Mouse (Mus musculus): ENCODE data around the gene Urb1. TPM values are rescaled to one million over a fixed set of nuclear protein-coding genes. Genes with fewer than 3 reads are reported as not detected.
"Not testable (repeated sequence)": the region's sequence is repeated elsewhere in the genome, so short reads cannot be mapped to it uniquely, and the experiment has no call there.

The Urb1 gene
- 1 to 10 TPM; 5.0 to 5.7 TPM for total RNA-seq (2021)
- long read RNA-seq, experiment 1, full-length matches to known transcripts: 2 of 3 reads
- long read RNA-seq, experiment 1, partial matches to known transcripts: 1 of 3 reads
- long read RNA-seq, experiment 1, other reads (novel, unspliced or antisense): 0 of 3 reads
- long read RNA-seq, experiment 2, partial matches to known transcripts: 1 of 2 reads
- long read RNA-seq, experiment 2, other reads (novel, unspliced or antisense): 1 of 2 reads

DNA sequence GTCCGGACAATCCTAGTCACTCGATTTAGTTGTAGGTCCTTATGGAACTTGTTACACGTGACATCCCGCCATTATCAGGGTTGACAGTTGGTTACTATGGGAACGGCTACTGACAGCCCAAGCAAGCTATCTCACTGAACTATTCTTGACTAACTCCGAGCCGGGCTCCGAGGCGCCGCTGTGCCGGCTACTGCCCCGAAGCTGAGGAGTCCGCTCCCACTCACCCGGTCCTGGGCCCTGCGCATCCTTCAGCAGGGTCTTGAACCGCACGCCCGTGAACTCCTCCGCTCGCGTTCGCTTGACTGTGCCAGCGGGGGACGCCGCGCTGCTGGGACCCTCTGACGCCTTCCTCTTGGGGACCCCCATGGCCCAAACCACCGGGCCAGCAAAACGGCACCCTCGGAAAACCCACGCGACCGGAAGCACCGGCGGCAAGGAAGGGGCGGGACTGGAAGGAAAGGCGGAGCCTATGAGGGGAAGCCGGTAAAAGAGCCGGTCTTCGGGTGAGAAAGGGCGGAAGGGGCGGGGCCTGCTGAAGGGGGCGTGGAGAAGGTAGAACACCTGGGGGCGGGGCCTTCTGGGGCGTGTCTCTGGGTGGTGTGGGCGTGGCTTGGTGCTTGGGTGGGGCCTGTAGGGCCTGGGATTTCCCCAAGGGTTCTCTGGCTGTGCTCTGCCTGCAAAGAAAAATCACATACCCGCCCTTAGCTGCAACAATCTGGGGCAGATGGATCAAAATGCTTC lies at the start of gene Urb1:
Urb1 (minus strand) TSS at position 439 of the 741 bp plus-strand sequence.
- peak; percentile 100 for DNase-seq

DNA sequence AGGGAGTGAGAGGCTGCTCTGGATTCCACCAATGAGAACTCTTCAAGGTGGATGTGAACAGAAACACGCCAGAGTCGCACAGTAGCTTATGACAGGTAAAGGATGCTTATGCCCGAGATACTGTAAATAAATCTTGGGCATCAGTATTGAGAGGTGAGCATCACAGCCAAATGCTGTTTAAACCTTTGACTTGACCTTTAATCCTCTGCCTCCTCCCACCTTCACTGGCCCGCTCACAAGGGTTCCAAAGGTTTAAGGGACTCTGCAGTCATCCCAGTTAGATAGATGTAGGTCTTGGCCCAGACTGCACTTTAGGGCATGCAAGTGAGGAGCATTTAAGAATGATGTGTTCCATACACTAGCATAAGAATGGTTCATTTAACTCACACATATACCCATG lies 48.0 kb upstream of the Urb1 start:
- DNase-seq: no peak

DNA sequence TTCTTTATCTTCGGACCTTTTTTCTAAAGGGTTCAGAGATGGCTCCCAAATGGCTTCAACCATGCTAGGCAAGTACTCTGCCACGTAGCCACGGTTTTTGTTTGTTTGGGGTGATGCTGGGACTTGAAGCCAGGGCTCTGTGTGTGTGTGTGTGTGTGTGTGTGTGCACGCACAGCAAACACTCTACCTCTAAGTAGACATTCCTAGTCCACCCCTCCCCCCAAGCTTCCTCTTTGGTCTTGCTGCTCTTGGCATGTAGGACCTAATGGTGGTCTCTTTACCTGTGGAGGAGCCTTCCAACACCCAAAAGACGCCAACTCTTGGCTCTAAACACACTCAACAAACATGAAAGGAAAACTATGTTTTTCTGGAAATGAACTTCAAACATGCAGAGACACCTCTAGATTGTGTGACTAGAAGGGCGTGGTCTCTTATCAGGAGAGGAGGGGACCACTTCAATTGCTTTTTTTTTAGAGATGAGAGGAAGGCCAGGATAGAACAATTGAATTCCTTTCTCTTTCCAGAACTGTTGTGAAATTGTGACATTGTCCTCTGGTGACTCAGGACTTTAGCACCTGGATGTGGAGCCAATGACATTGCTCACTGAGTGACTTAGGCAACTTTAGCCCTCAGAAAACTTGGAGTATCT lies 46.5 kb upstream of the Urb1 start:
- no peak for DNase-seq

DNA sequence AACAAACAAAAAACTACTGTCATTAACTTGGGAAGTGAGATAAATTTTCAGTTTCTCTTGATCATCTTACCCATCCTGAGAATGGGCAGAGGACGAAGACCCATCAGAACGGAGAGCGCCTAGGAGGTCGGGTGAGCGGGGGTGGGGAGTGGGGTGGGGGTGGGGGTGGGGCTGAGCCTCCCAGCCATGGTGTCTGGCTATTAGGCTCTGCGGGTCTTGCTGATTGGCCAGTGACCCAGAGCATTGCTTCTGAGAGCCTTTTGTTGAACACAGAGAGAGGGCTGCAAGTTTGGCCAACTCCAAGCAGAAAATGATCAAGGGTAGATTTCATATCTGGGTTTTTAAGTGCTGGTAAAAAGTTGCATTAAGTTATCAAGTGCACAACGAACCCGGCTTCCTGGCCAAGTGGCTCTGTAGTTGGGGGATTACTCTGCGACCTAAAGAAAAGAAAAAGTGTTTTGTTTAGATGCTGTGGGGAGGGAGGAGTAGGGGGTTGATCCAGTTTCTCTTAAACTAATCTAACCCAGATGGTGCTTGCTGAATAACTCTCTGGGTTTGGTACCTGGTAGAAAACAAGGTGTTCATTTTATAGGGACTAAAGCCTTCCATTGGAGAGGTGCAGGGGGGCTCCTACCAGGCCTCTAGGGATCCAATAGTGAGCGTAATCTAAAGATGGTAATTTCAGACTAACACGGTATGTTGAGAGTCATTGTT lies 41.6 kb upstream of the Urb1 start:
- no peak for DNase-seq

DNA sequence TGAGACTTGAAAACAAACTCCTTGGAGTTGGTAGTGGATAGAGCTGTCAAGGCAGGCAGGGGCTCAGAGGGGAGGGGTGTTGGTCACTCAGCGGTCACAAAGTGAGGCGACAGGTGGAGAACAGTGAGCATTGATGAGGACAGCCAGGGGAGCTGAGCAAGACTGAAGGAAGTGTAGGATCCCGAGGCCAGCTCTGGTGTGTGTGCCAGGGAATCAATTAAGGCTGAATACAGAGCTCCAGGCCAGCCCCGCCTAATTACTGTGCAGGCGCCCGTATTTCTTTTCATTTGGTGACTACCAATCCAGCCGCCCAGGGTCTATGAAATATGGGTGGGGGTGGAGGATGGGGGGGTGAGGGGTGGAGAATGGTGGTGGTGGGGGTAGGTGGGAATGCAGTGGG lies 40.7 kb upstream of the Urb1 start:
- DNase-seq: no peak

DNA sequence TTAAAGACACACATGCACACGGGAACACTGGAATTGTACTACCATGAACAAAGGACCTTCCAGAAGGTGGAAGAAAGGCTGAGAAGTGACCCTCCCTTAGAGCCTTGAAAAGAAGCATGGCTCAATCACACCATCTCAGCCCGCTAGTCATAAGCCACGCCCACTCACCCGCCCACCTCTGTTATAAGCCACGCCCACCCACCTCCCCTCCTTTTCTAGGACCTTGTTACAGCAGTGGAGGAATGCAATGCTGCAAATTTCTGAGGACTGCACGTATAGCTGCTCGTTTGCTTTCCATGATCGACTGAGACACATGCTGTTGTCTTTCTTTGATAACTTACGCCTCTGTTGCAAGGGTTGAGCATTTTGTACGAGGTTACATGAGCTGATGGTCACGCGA lies 39.0 kb upstream of the Urb1 start:
- DNase-seq: no peak

DNA sequence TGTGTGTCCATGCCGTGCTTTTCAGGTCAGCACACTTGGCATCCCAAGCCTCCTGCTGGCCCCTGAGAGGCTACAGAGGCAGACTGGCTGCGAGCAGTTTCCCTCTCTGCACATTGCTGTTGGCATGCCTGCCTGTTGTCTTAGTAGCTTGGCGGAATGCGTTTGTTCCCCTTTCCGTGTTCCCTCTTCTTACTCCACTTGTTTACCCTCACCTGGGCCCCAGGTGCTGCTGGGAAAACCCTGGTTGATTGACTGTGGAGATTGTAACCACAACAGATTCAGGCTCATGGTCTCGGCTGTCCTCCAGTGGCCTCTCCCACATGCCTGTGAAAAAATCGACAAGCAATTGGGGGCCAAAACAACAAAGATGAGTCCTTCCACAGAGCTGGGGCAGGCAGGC lies 38.5 kb upstream of the Urb1 start:
- DNase-seq: no peak

DNA sequence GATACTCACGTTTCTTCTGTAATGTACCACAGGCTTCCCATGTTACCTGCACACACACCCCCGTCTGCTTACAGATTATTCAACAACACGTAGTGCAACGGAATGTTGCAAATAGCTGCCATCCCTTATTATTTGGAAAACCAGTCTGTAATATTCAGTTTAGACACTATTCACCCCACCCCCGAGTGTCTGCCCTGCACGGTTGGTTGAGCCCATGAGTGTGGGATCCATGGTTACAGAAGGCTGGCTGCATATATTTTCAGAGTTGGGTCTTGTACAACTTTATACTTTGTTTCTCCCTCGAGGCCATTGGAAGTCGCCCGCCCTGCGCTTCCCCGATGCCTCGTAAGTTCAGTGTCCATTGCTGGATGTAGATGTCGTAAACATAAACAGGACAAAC lies 35.4 kb upstream of the Urb1 start:
- no peak for DNase-seq

DNA sequence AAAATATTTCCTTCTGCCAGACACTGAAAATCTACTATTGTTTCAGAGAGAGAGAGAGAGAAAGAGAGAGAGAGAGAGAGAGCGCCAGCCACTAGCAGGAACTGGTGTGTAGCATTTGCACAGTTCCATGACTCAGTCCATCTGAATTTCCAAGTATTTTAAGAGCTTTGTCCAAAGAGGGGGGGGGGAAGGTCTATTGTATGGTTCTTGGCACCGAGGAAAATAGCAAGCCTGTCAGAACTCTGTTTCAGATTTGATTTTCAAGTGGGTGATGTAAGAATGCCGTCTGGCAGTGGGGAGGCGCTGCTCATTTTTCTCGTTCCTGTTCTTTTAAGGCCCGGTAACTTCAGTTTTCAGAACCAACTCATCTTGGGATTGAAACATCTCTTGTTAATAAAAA lies 34.8 kb upstream of the Urb1 start:
- no peak for DNase-seq

DNA sequence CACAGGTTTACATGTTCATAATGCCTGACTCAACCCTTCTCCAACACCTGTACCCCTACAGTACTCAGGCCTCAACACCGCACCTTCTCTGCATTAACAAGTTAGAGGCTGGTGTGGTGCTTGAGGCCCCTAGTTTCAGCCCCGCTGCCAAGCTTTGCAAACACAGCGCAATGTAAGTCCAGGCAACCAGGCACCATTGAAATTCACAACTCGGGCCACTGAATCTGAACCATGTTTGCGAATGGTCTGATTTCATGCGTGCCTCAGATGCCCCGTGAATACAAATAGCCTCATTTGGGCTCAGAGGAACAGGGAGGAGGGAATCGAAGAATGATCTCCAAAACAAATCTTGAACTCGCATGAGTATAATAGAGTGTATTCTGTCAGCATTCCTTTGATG lies 32.0 kb upstream of the Urb1 start:
- no peak for DNase-seq

DNA sequence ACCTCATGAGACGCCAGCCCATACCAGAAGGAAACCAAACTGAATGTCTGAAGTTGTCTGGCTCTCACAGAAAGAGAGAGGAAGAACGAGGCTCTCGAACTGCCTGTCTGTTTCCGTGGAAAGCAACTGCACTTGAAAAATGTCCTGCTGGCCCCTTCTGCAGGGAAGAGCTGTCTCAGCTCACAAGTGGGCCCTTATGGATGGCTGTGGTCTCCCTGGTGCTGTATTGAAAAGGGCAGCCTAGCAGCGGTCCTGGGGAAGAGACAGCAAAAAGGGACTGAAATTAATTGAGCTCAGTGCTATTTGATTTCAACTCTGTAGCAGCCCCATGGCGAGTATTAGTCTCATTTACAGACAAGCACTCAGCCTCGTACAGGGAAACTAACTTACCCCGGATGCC lies 27.2 kb upstream of the Urb1 start:
- DNase-seq: no peak

DNA sequence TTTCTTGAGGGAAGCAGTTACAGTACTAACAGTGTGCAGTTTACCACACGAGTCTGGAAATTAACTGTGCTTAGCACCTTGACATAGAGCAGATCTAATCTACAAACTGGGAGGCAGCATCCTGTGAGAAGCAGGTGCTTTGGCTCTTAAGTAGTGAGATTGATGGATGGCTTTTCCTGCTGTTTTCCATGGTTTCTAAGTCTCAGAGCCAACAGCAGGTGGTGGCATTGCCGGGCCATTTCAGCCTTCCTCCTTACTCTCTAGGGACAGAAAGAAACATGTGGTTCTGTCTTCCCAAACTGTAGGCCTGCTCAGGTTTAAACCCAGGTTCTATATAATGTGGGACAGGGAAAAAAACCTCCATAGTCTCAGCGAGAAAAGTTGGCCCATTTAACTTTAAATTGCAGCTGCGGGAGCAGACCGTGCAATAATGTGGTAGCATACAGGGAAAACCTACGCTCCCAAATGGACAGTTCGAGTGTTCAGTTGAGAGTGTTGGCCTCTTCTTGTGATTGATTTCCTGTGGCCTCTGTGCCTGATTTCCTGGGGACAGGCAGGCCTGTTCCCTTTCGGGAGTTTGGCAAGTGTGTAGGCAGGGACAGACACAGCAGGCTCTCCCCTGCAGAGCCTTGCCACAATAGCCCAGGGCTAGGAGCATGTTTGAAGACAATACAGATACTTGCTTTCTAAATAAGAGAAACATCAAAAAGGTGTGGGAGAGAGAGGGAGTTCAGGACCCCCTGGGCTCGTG lies 23.0 kb upstream of the Urb1 start:
- DNase-seq: no peak

DNA sequence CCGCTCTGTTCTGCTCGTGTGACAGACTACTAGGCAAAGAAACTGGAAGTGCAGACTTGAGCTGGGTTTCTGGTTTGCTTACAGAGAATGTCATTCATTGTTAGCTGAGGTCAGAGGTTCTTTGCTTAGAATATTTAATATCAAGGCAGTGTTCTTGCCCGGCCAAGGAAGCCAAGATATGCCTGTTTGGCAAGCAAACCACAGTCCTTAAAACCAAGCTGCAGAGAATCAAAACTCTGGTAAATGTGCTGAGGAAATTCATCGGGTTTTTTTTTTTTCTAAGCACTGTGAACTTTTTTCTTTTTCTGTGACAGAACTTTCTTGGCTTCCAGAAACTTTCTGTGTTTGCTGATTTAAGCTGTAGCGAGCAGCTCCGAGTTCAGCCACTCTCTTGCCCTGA lies 22.3 kb upstream of the Urb1 start:
- no peak for DNase-seq

DNA sequence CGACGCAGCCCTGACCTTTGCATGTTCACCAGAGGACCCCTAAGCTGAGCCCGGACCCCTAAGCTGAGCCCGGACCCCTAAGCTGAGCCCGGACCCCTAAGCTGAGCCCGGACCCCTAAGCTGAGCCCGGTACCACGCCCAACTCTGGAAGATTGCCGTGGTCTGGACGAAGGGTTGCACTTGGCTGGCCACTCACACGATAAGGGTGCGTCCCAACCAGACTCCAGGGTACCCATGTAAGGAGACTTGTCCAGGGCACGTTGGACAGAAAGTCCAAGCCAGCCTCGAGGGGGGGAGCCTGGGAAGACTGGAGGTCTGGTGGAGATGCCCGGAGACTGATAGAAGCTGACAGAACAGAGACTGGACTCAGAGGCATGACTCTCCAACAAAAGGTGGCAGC lies 21.5 kb upstream of the Urb1 start:
- no peak for DNase-seq

DNA sequence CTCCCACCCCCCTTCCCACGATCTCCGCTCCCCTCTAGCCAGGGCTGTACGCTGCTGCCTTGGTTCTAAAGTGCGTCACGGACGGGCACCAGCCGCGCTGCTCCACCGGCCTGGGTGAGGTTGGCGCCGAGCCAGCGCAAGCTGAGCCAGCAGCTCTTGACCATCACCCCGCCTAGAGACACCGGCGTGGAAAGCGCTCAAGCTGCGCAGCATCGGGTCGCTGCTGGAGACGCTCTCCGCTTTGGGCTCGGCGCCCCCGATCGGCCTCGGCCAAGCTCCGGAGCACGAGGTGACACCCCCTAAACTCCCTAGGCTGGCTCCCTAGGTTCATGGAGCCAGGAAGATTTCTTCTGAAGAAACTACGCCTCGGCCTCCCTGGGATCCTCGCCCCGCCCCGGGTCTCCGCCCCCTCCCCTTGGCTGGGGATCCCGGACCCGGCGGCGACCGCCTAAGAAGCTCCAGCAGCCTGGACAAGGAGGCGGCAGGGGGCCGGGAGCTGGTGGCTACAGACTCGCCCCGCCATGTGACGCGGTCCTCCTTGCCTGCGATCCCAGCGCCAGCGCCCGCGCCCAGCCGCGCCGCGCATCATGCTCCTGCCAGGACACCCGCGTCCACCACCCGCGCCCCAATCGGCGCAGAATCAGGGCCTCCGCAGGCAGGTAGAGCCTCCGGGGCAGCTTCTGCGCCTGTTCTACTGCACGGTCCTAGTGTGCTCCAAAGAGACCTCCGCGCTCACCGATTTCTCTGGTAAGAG lies 20.6 kb upstream of the Urb1 start:
- peak; percentile 72 for DNase-seq

DNA sequence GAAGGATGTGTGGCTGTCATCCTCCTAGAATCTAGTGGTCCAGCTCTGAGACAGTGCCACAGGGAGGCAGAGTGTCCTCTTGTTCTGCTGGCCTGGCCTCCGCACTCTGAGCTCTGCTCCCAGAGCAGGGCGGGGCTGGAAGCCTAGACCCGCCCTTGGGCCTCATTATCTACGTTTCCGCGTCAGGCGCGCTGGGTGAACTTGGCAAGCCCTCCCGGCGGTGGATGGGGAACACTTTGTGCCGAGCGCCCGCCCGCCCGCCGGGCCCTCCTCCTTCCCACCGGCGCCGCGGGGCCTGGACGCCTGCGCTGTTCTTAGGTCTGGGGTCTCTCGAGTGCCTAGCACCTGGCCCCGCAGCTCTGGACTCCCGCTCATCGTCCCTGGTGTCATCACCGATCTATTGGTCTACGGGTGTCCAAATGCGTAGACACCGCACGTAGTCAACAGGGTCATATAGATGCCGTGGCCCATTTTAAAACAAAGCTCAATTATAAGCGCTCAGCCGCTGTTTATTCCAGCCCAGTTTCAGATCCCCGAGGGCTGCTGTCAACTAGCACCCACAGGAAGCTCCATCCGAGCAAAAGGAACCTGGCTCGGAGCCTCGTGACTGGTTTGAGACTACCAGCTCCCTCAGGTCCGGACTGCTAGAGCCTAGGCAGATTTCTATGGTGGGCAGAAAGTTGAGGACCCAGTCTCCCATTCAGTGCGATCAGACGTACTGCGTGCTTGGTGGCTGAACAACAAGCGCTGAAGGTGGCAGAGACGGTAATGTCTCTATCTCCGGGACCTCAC lies 19.9 kb upstream of the Urb1 start:
- DNase-seq: peak; percentile 75

DNA sequence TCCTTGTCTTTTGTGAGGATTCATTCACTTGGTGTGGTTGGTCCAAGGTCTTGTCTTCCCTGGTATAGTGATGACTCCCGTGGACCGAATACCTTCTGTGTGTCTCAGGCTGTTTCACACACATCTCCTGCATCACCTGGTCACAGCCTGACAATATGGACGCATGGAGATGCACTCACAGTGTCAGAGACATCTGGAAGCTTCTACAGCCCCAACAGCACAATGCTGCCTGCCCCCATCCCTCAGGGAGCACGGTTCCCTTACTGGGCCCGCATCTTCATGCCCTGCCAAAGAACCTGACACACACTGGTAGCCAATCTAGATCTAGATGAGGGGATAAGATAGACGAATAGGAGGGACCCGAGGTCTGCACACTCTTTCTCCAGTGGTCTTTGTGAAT lies 18.9 kb upstream of the Urb1 start:
- no peak for DNase-seq

DNA sequence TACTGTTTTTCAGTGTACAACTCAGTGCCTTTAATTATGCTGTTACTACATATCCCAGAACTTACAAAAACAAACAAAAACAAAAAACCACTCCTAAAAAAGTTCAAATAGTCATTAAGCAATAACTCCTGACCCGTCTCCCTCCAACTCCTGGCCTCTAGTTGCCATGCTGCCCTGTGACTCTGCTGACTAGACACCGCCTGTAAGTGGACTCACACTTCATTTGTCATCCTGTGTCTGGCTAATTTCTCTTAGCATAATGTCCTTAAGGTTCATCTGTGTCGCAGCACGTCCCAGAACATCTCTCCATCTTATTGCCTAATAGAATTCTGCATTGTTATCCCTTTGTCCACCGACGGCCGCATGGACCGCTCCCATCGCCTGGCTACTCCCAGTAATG lies 17.3 kb upstream of the Urb1 start:
- no peak for DNase-seq

DNA sequence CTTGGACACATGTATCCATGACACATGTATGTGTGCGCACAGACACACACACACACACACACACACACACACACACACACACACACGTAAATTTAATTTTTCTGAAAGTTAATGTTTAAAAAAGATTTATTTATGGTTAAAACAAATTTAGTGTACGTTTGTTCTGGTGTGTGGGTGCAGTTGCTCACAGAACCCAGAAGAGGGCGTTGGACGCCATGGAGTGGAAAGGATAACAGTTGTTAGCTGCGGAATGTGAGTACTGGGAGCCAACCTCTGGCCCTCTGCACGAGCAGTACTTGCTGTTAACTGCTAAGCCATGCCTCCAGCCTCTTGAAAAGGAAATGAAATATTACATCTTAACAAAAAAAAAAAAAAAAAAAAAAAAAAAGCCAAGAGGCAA lies 16.2 kb upstream of the Urb1 start, which contains the start of gene Eva1c:
Eva1c (plus strand) TSS at position 263 of the 400 bp plus-strand sequence.
- no peak for DNase-seq

DNA sequence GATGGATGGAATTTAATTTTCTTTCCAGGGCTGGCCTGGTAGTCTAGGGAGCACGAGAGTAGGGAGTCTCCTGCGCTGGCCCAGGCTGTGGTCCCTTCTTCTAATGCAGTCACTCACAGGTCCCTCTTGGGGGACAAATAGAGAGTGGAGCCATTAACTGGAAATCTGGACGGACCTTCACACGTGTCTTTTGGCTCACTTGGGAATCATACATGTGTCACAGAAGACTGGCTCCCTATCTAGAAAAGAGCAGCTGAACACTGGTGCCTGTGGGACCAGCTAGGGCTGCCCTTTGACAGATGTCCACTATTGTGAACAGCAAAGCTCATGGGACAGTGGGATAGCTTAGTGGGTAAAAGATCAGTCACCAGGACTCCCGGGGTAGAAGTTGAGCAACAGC lies 15.8 kb upstream of the Urb1 start:
- DNase-seq: no peak

DNA sequence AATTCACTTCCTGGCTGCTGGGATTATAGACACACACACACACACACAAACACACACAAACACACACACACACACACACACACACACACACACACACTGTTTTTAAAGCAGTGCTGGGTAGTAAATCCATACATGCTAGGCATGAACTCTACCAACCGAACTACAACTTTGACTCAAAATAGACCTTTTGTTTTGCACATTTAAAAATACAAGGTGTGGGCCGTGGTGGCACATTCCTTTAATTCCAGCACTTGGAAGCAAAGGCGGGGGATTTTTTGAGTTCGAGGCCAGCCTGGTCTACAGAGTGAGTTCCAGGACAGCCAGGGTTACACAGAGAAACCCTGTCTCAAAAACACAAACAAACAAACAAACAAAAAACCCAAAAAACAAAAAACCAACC lies 13.8 kb upstream of the Urb1 start:
- DNase-seq: not testable (repeated sequence)
